Mouse (Mus musculus) midbrain, embryonic 15.5 days (tissue): ENCODE measurements around the gene Tspan9. TPM values are rescaled to one million over a fixed set of nuclear protein-coding genes. Genes with fewer than 3 reads are reported as not detected.
A peak's percentile ranks its signal among the peaks of the same experiment; 100 is the strongest.

Experiments
- ATAC-seq: fragments of 200-750 bp; cut with Nextera tagmentation; replicated peaks from 2 replicates; pipeline ENCODE4 v1.8.0; 2017; ENCODE audit warnings: moderate TSS enrichment
- H3K27ac ChIP-seq: fragments of 300-500 bp; sonication (generic); 2 replicates; pipeline ENCODE4 v1.5.1; 2015; ENCODE audit warnings: mild to moderate bottlenecking, inconsistent platforms
- H3K27me3 ChIP-seq: fragments of 300-500 bp; sonication (generic); replicated peaks from 2 replicates; pipeline ENCODE4 v1.6.1; 2015; ENCODE audit warnings: inconsistent platforms
- H3K36me3 ChIP-seq: fragments of 300-500 bp; sonication (generic); replicated peaks from 2 replicates; pipeline ENCODE4 v1.6.1; 2015; ENCODE audit warnings: inconsistent platforms
- H3K4me1 ChIP-seq: fragments of 300-500 bp; sonication (generic); 2 replicates; pipeline ENCODE4 v1.6.1; 2015; ENCODE audit warnings: inconsistent platforms
- H3K4me2 ChIP-seq: fragments of 300-500 bp; sonication (generic); 2 replicates; pipeline ENCODE4 v1.6.1; 2015; ENCODE audit warnings: inconsistent platforms, mild to moderate bottlenecking, moderate library complexity
- H3K4me3 ChIP-seq: fragments of 300-500 bp; sonication (generic); 2 replicates; pipeline ENCODE4 v1.5.1; 2015; ENCODE audit warnings: mild to moderate bottlenecking, inconsistent platforms
- H3K9ac ChIP-seq: fragments of 300-500 bp; sonication (generic); 2 replicates; pipeline ENCODE4 v1.6.1; 2015; ENCODE audit warnings: mild to moderate bottlenecking, inconsistent platforms
- H3K9me3 ChIP-seq: fragments of 300-500 bp; sonication (generic); 2 replicates; pipeline ENCODE4 v1.6.1; 2016; ENCODE audit warnings: inconsistent platforms
- WGBS: fragments of 180-500 bp; shearing (Covaris S2); methylation state at CpG from one replicate; pipeline ENCODE4 v1.1.7; 2015; ENCODE audit warnings: mixed read lengths; 5-methylcytosine and 5-hydroxymethylcytosine counted together
- polyA plus RNA-seq: library from polyadenylated mRNA; unstranded; fragments of >200 nt; fragmentation: Nextera tagmentation; extraction: Ambion mirVana; gene quantifications from 2 replicates; pipeline ENCODE4 v1.2.1, GENCODE M21; 2015

Tspan9 gene
- polyA plus RNA-seq, 1 experiment from 2014 or later, result 33.9 TPM

GRCm38 (mm10) chr6:128129382-128129781 lies 14.0 kb downstream of the Tspan9 start:
- no peaks in the 10 kb centered on the region for H3K27me3 ChIP-seq
- H3K9ac ChIP-seq, result no peak overlapping the region
- ATAC-seq, result no peak
- WGBS, result 27% methylated on average over 5 of the region's 5 CpGs
- H3K9me3 ChIP-seq, result no peaks in the 10 kb centered on the region
- peaks cover 17% of the 10 kb centered on the region for H3K4me1 ChIP-seq
- peak overlapping the region; percentile 43; the same call in 1 of the 2 replicates for H3K27ac ChIP-seq
- H3K36me3 ChIP-seq, result no peaks in the 10 kb centered on the region
- H3K4me3 ChIP-seq, result no peak overlapping the region
- no peak overlapping the region for H3K4me2 ChIP-seq

GRCm38 (mm10) chr6:128127312-128127711 lies 16.1 kb downstream of the Tspan9 start:
- Histone ChIP-seq H3K27me3 (no peaks in the 10 kb centered on the region), H3K9ac (no peak overlapping the region), H3K36me3 (no peaks in the 10 kb centered on the region), H3K9me3 (no peaks in the 10 kb centered on the region), H3K4me3 (no peak overlapping the region), H3K4me2 (no peak overlapping the region), H3K27ac (no peak overlapping the region), H3K4me1 (peaks cover 17% of the 10 kb centered on the region)
- no peak for ATAC-seq
- WGBS, result 79% methylated on average over 3 of the region's 3 CpGs

GRCm38 (mm10) chr6:128126876-128127275 lies 16.5 kb downstream of the Tspan9 start:
- H3K36me3 ChIP-seq, result no peaks in the 10 kb centered on the region
- no peak overlapping the region for H3K4me2 ChIP-seq
- WGBS, result 38% methylated on average over 4 of the region's 4 CpGs
- H3K27me3 ChIP-seq, result no peaks in the 10 kb centered on the region
- no peaks in the 10 kb centered on the region for H3K9me3 ChIP-seq
- H3K4me1 ChIP-seq, result peaks cover 17% of the 10 kb centered on the region
- no peak overlapping the region for H3K27ac ChIP-seq
- no peak for ATAC-seq
- H3K4me3 ChIP-seq, result no peak overlapping the region
- no peak overlapping the region for H3K9ac ChIP-seq

- Histone ChIP-seq H3K36me3 (no peaks in the 10 kb centered on the region), H3K4me3 (no peak overlapping the region), H3K27ac (no peak overlapping the region), H3K4me1 (peaks cover 11% of the 10 kb centered on the region; the same call in 1 of the 2 replicates), H3K4me2 (no peak overlapping the region), H3K9ac (no peak overlapping the region), H3K9me3 (no peaks in the 10 kb centered on the region), H3K27me3 (no peaks in the 10 kb centered on the region)
- no peak for ATAC-seq
- WGBS, result 84% methylated on average over 3 of the region's 3 CpGs
These were observed 17.9 kb downstream of the Tspan9 start for GRCm38 (mm10) chr6:128125464-128125863.

- Histone ChIP-seq H3K27ac (no peak overlapping the region), H3K36me3 (no peaks in the 10 kb centered on the region), H3K9me3 (no peaks in the 10 kb centered on the region), H3K4me1 (peaks cover 8% of the 10 kb centered on the region; the same call in 1 of the 2 replicates), H3K27me3 (no peaks in the 10 kb centered on the region), H3K4me3 (no peak overlapping the region), H3K9ac (no peak overlapping the region), H3K4me2 (no peak overlapping the region)
- no peak for ATAC-seq
- 82% methylated on average over 10 of the region's 10 CpGs for WGBS
These were observed 19.0 kb downstream of the Tspan9 start for GRCm38 (mm10) chr6:128124222-128124971.

GRCm38 (mm10) chr6:128122127-128122526 lies 21.3 kb downstream of the Tspan9 start:
- H3K36me3 ChIP-seq, result no peaks in the 10 kb centered on the region
- WGBS, result 75% methylated on average over 5 of the region's 5 CpGs
- H3K27me3 ChIP-seq, result no peaks in the 10 kb centered on the region
- H3K4me2 ChIP-seq, result no peak overlapping the region
- no peak overlapping the region for H3K27ac ChIP-seq
- H3K9me3 ChIP-seq, result no peaks in the 10 kb centered on the region
- H3K9ac ChIP-seq, result no peak overlapping the region
- ATAC-seq, result no peak
- H3K4me3 ChIP-seq, result no peak overlapping the region
- 0 out of 2 replicates have a peak, but pooled peaks cover 3% of the 10 kb centered on the region for H3K4me1 ChIP-seq

GRCm38 (mm10) chr6:128121691-128122090 lies 21.7 kb downstream of the Tspan9 start:
- Histone ChIP-seq H3K9ac (no peak overlapping the region), H3K4me2 (no peak overlapping the region), H3K27me3 (no peaks in the 10 kb centered on the region), H3K9me3 (no peaks in the 10 kb centered on the region), H3K36me3 (no peaks in the 10 kb centered on the region), H3K27ac (no peak overlapping the region), H3K4me3 (no peak overlapping the region), H3K4me1 (0 out of 2 replicates have a peak, but pooled peaks cover 4% of the 10 kb centered on the region)
- 83% methylated on average over 5 of the region's 5 CpGs for WGBS
- no peak for ATAC-seq

- Histone ChIP-seq H3K9ac (no peak overlapping the region), H3K9me3 (no peaks in the 10 kb centered on the region), H3K4me1 (0 out of 2 replicates have a peak, but pooled peaks cover 3% of the 10 kb centered on the region), H3K27me3 (no peaks in the 10 kb centered on the region), H3K27ac (no peak overlapping the region), H3K4me2 (no peak overlapping the region), H3K36me3 (no peaks in the 10 kb centered on the region), H3K4me3 (no peak overlapping the region)
- 76% methylated on average over 12 of the region's 12 CpGs for WGBS
- no peak for ATAC-seq
These were observed 22.6 kb downstream of the Tspan9 start for GRCm38 (mm10) chr6:128120806-128121205.

GRCm38 (mm10) chr6:128118670-128119230 lies 24.6 kb downstream of the Tspan9 start:
- no peaks in the 10 kb centered on the region for H3K9me3 ChIP-seq
- H3K27ac ChIP-seq, result no peak overlapping the region
- no peak overlapping the region for H3K4me2 ChIP-seq
- H3K9ac ChIP-seq, result no peak overlapping the region
- H3K4me1 ChIP-seq, result 0 out of 2 replicates have a peak, but pooled peaks cover 3% of the 10 kb centered on the region
- 93% methylated on average over 7 of the region's 7 CpGs for WGBS
- ATAC-seq, result no peak
- no peaks in the 10 kb centered on the region for H3K27me3 ChIP-seq
- no peak overlapping the region for H3K4me3 ChIP-seq
- no peaks in the 10 kb centered on the region for H3K36me3 ChIP-seq

- WGBS, result 65% methylated on average over 10 of the region's 10 CpGs
- Histone ChIP-seq H3K4me3 (no peak overlapping the region), H3K27me3 (no peaks in the 10 kb centered on the region), H3K4me2 (no peak overlapping the region), H3K27ac (no peak overlapping the region), H3K9ac (no peak overlapping the region), H3K36me3 (no peaks in the 10 kb centered on the region), H3K9me3 (no peaks in the 10 kb centered on the region), H3K4me1 (peaks cover 19% of the 10 kb centered on the region)
- ATAC-seq, result no peak
These were observed 26.4 kb downstream of the Tspan9 start for GRCm38 (mm10) chr6:128116836-128117542.

- H3K4me3 ChIP-seq, result no peak overlapping the region
- no peak for ATAC-seq
- no peaks in the 10 kb centered on the region for H3K9me3 ChIP-seq
- 75% methylated on average over 2 of the region's 2 CpGs for WGBS
- peaks cover 23% of the 10 kb centered on the region for H3K4me1 ChIP-seq
- H3K9ac ChIP-seq, result no peak overlapping the region
- H3K4me2 ChIP-seq, result no peak overlapping the region
- H3K36me3 ChIP-seq, result no peaks in the 10 kb centered on the region
- no peaks in the 10 kb centered on the region for H3K27me3 ChIP-seq
- H3K27ac ChIP-seq, result no peak overlapping the region
These were observed 27.1 kb downstream of the Tspan9 start for GRCm38 (mm10) chr6:128116344-128116743.

- H3K9me3 ChIP-seq, result no peaks in the 10 kb centered on the region
- H3K9ac ChIP-seq, result no peak overlapping the region
- ATAC-seq, result 0 out of 2 replicates have a peak, but pooled peaks have one; percentile 7
- WGBS, result 74% methylated on average over 6 of the region's 6 CpGs
- no peaks in the 10 kb centered on the region for H3K27me3 ChIP-seq
- no peak overlapping the region for H3K4me2 ChIP-seq
- no peak overlapping the region for H3K27ac ChIP-seq
- peaks cover 23% of the 10 kb centered on the region for H3K4me1 ChIP-seq
- no peaks in the 10 kb centered on the region for H3K36me3 ChIP-seq
- H3K4me3 ChIP-seq, result no peak overlapping the region
These were observed 28.3 kb downstream of the Tspan9 start for GRCm38 (mm10) chr6:128115121-128115520.
